Mouse (Mus musculus): ENCODE measurements at regions not wholly inside any gene's neighbourhood (a gene's known extent, or its start where the extent isn't known, plus 50 kb on each side); places are given as distances from the start of the nearest gene placed in this dataset.

DNA sequence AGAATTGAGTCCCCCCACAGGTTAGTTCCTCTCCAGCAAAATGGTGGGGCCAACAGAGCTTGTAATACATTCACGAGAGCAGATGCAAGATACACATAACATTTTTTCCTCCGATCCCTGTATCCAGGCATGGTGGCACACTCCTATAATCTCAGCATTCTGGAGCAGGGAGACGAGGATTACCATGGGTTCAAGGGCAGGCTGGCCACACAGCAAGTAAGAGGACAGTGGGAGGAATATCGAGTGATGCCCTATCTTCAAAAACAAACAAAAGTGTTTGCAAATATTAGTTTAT lies 192.0 kb downstream of the Ube2e3 start:
- WGBS, result 86% methylated on average over 4 of the region's 4 CpGs
- no peaks in the 10 kb centered on the region for H3K4me1 ChIP-seq (replicated peaks; ENCODE audit: control insufficient read depth, insufficient read depth, low read length)
- ATAC-seq (replicated peaks; ENCODE audit: low FRiP score, low TSS enrichment, low read depth) (no peak), DNase-seq (ENCODE audit: low spot score) (no peak)
- no peak overlapping the region for H3K27ac ChIP-seq (ENCODE audit: low read depth)
- no peaks in the 10 kb centered on the region for H3K36me3 ChIP-seq (ENCODE audit: control insufficient read depth, insufficient read depth, low read length)
- H3K9me3 ChIP-seq (ENCODE audit: control insufficient read depth, low read length), result no peaks in the 10 kb centered on the region
- no peak overlapping the region for H3K4me3 ChIP-seq (ENCODE audit: low read depth, low read length)
- no peaks in the 10 kb centered on the region for H3K27me3 ChIP-seq (replicated peaks; ENCODE audit: control insufficient read depth, insufficient read depth, low read length)
- H3K4me2 ChIP-seq (ENCODE audit: low read length), result no peak overlapping the region
- H3K9ac ChIP-seq (ENCODE audit: low read length), result no peak overlapping the region

DNA sequence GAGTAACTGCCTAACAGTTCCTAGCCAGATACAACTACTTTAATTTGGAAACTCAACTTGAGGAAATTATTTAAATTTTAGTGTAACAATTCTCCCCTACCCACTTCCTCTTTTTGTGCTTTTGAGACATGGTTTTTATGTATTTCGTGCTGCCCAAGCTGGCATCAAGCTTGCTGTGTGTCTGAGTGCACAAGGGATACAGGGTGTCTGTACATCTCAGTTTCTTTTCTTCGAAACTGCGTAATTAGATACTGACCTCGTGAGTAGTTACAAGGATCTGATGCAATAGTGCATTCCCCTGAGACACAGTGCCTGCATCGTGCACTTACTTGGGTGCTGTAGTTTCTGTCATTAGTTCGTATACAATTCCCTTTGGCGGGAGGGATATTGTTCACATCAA lies 192.4 kb downstream of the Ube2e3 start:
- WGBS, result 80% methylated on average over 7 of the region's 7 CpGs
- no peaks in the 10 kb centered on the region for H3K36me3 ChIP-seq (ENCODE audit: control insufficient read depth, insufficient read depth, low read length)
- no peaks in the 10 kb centered on the region for H3K9me3 ChIP-seq (ENCODE audit: control insufficient read depth, low read length)
- H3K4me2 ChIP-seq (ENCODE audit: low read length), result no peak overlapping the region
- H3K4me1 ChIP-seq (replicated peaks; ENCODE audit: control insufficient read depth, insufficient read depth, low read length), result no peaks in the 10 kb centered on the region
- no peak overlapping the region for H3K4me3 ChIP-seq (ENCODE audit: low read depth, low read length)
- ATAC-seq (replicated peaks; ENCODE audit: low FRiP score, low TSS enrichment, low read depth) (no peak), DNase-seq (ENCODE audit: low spot score) (no peak)
- H3K27ac ChIP-seq (ENCODE audit: low read depth), result no peak overlapping the region
- H3K27me3 ChIP-seq (replicated peaks; ENCODE audit: control insufficient read depth, insufficient read depth, low read length), result no peaks in the 10 kb centered on the region
- H3K9ac ChIP-seq (ENCODE audit: low read length), result no peak overlapping the region

DNA sequence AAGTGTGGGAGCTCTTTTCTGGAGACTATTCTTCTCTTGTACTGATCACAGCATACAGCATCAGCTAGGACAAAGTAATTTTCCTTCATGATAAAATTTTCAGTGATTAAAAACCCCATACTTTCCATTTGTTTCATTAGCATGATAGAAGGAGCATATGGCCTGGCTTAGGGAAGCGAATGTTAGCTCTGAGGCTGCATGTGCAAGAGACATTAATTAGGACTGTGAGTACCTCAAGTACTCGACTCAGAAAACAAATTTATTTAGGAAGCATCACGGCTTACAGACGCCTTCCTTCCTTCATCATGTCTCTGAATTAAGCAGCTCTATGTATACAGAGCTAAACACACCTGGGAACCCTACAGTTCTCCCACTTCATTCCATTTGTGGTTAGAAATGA lies 193.6 kb upstream of the Itga4 start:
- DNase-seq (ENCODE audit: low spot score), result no peak
- H3K9ac ChIP-seq (ENCODE audit: low read length), result no peak overlapping the region
- ATAC-seq (replicated peaks; ENCODE audit: low FRiP score, low TSS enrichment, low read depth), result no peak
- WGBS, result 71% methylated on average over 4 of the region's 4 CpGs
- H3K4me1 ChIP-seq (replicated peaks; ENCODE audit: control insufficient read depth, insufficient read depth, low read length), result no peaks in the 10 kb centered on the region
- H3K4me3 ChIP-seq (ENCODE audit: low read depth, low read length), result no peak overlapping the region
- H3K27me3 ChIP-seq (replicated peaks; ENCODE audit: control insufficient read depth, insufficient read depth, low read length), result no peaks in the 10 kb centered on the region
- no peaks in the 10 kb centered on the region for H3K9me3 ChIP-seq (ENCODE audit: control insufficient read depth, low read length)
- no peak overlapping the region for H3K4me2 ChIP-seq (ENCODE audit: low read length)
- H3K27ac ChIP-seq (ENCODE audit: low read depth), result no peak overlapping the region
- no peaks in the 10 kb centered on the region for H3K36me3 ChIP-seq (ENCODE audit: control insufficient read depth, insufficient read depth, low read length)

DNA sequence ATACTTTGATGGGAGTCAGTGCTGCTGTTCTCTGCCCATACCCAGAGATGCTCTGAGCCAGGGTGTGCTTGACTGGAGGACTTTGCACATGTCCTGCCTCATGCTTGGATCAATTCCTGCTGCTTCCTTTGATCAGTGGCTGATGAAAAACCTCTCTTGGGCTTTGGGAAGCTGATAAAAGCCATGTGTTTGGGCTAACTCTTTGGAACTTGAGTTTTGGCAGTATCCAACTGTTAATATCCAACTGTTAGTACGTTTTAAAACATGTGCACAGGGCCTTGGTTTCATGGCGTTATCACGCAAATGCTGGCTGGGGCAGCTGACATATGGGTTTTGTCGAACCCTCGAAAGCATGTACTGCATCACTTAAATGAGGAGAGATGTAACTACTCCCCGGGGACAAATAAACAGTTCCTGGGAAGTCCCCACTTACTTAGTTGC lies 193.0 kb upstream of the Itga4 start:
- DNase-seq (ENCODE audit: low spot score) (no peak), ATAC-seq (replicated peaks; ENCODE audit: low FRiP score, low TSS enrichment, low read depth) (no peak)
- H3K4me2 ChIP-seq (ENCODE audit: low read length), result no peak overlapping the region
- no peaks in the 10 kb centered on the region for H3K27me3 ChIP-seq (replicated peaks; ENCODE audit: control insufficient read depth, insufficient read depth, low read length)
- H3K4me3 ChIP-seq (ENCODE audit: low read depth, low read length), result no peak overlapping the region
- H3K4me1 ChIP-seq (replicated peaks; ENCODE audit: control insufficient read depth, insufficient read depth, low read length), result no peaks in the 10 kb centered on the region
- 49% methylated on average over 6 of the region's 6 CpGs for WGBS
- no peak overlapping the region for H3K27ac ChIP-seq (ENCODE audit: low read depth)
- no peaks in the 10 kb centered on the region for H3K9me3 ChIP-seq (ENCODE audit: control insufficient read depth, low read length)
- no peaks in the 10 kb centered on the region for H3K36me3 ChIP-seq (ENCODE audit: control insufficient read depth, insufficient read depth, low read length)
- H3K9ac ChIP-seq (ENCODE audit: low read length), result no peak overlapping the region

DNA sequence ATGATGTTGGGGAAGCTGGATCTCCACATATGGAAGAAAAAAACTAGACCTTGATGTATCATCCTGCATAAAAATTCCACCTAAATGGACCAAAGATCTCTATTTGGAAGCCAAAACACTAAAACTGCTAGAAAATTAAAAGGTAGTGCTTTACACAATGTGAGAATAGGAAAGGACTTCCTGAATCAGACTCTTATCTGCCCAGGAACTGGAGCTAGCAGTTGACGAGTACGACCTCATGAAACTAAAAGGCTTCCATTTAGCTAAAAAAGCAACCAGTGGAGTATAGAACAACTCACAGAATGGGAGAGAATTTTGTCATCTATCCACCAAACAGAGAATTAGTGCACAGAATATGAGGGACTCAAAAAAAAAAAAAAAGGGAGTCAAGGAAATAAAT lies 191.6 kb upstream of the Itga4 start:
- H3K4me3 ChIP-seq (ENCODE audit: low read depth, low read length), result no peak overlapping the region
- no peaks in the 10 kb centered on the region for H3K36me3 ChIP-seq (ENCODE audit: control insufficient read depth, insufficient read depth, low read length)
- DNase-seq (ENCODE audit: low spot score) (no peak), ATAC-seq (replicated peaks; ENCODE audit: low FRiP score, low TSS enrichment, low read depth) (no peak)
- no peak overlapping the region for H3K4me2 ChIP-seq (ENCODE audit: low read length)
- H3K4me1 ChIP-seq (replicated peaks; ENCODE audit: control insufficient read depth, insufficient read depth, low read length), result no peaks in the 10 kb centered on the region
- no peaks in the 10 kb centered on the region for H3K9me3 ChIP-seq (ENCODE audit: control insufficient read depth, low read length)
- H3K9ac ChIP-seq (ENCODE audit: low read length), result no peak overlapping the region
- H3K27me3 ChIP-seq (replicated peaks; ENCODE audit: control insufficient read depth, insufficient read depth, low read length), result no peaks in the 10 kb centered on the region
- 90% methylated on average over 2 of the region's 2 CpGs for WGBS
- no peak overlapping the region for H3K27ac ChIP-seq (ENCODE audit: low read depth)

DNA sequence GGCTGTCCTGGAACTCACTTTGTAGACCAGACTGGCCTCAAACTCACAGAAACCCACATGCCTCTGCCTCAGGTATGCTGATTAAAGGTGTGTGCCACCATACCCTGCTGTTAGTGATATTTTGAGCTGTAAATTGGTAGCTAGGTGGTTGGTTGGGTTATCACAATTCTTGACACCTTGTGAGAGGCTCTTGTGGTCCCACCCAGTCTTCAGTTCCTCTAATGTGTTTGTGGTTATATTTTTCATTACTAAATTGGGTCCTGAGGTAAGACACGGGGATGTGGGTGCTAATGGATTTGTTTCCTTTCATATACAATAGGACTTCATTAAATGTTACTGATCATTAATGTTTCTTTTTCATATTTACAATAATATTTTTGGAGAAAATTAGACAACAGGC lies 189.9 kb upstream of the Itga4 start:
- H3K4me1 ChIP-seq (replicated peaks; ENCODE audit: control insufficient read depth, insufficient read depth, low read length), result no peaks in the 10 kb centered on the region

DNA sequence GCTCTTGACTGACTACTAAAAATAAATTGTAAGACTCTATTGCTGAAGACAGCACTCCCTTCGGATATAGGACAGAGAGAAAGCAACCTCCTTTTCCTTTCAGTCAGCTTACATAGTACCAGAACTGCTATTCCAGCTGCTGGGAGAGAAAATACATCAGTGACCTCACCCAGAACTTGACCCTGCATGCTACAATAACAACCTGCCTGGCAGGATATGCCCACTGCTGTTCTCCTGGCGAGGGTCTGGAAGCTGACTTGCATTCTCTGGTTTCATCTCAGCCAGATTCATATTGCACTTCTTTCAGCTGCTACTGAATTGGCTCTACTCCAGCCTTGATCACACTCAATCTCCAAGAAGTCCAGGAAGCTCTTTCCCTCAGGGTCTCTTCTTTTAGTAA lies 179.1 kb upstream of the Itga4 start:
- DNase-seq (ENCODE audit: low spot score), result no peak
- Histone ChIP-seq H3K9ac (ENCODE audit: low read length) (no peak overlapping the region), H3K4me3 (ENCODE audit: low read depth, low read length) (no peak overlapping the region)

More for the DNA sequence above, 189.9 kb upstream of the Itga4 start:
- WGBS, result 88% methylated on average over 1 of the region's 1 CpGs
- no peak overlapping the region for H3K27ac ChIP-seq (ENCODE audit: low read depth)
- ATAC-seq (replicated peaks; ENCODE audit: low FRiP score, low TSS enrichment, low read depth), result no peak
- H3K4me2 ChIP-seq (ENCODE audit: low read length), result no peak overlapping the region
- DNase-seq (ENCODE audit: low spot score), result no peak
- H3K9ac ChIP-seq (ENCODE audit: low read length), result no peak overlapping the region
- H3K4me3 ChIP-seq (ENCODE audit: low read depth, low read length), result no peak overlapping the region
- H3K36me3 ChIP-seq (ENCODE audit: control insufficient read depth, insufficient read depth, low read length), result no peaks in the 10 kb centered on the region
- H3K9me3 ChIP-seq (ENCODE audit: control insufficient read depth, low read length), result no peaks in the 10 kb centered on the region
- no peaks in the 10 kb centered on the region for H3K27me3 ChIP-seq (replicated peaks; ENCODE audit: control insufficient read depth, insufficient read depth, low read length)

DNA sequence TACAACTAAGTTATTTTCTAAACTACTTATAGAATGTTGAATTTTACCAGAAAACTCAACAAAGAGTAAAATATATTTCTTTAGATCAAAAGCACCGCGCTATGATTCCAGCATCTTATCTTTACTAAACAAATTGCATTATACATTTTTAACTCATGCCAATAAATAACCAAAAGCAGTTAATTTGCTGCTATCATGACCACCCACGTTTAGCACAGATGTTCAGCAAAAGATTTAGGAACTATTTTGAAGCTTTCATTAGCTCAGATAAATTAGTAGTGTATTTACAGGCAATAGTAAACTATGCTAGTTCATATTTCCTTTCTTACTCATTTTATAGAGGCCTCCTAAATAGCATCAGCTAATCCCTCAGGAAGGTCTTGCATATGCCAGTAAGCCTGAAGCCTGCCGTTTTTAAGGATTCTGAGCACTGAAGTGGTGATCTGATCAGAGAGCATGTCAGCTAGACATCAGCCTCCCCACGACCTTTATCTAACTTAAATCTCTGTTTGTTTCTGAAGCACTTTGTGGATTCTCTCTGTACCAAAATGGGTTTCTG lies 176.3 kb upstream of the Itga4 start:
- Histone ChIP-seq H3K4me3 (ENCODE audit: low read depth, low read length) (no peak overlapping the region), H3K27ac (ENCODE audit: low read depth) (no peak overlapping the region), H3K27me3 (replicated peaks; ENCODE audit: control insufficient read depth, insufficient read depth, low read length) (no peaks in the 10 kb centered on the region), H3K9me3 (ENCODE audit: control insufficient read depth, low read length) (no peaks in the 10 kb centered on the region), H3K9ac (ENCODE audit: low read length) (no peak overlapping the region), H3K36me3 (ENCODE audit: control insufficient read depth, insufficient read depth, low read length) (no peaks in the 10 kb centered on the region), H3K4me2 (ENCODE audit: low read length) (no peak overlapping the region), H3K4me1 (replicated peaks; ENCODE audit: control insufficient read depth, insufficient read depth, low read length) (no peaks in the 10 kb centered on the region; the same call in 1 of the 2 replicates)
- ATAC-seq (replicated peaks; ENCODE audit: low FRiP score, low TSS enrichment, low read depth) (no peak), DNase-seq (ENCODE audit: low spot score) (no peak)
- 50% methylated on average over 5 of the region's 5 CpGs for WGBS

More for the DNA sequence above, 179.1 kb upstream of the Itga4 start:
- no peak overlapping the region for H3K27ac ChIP-seq (ENCODE audit: low read depth)
- no peaks in the 10 kb centered on the region for H3K27me3 ChIP-seq (replicated peaks; ENCODE audit: control insufficient read depth, insufficient read depth, low read length)
- no peaks in the 10 kb centered on the region for H3K36me3 ChIP-seq (ENCODE audit: control insufficient read depth, insufficient read depth, low read length)
- no peaks in the 10 kb centered on the region for H3K9me3 ChIP-seq (ENCODE audit: control insufficient read depth, low read length)
- H3K4me1 ChIP-seq (replicated peaks; ENCODE audit: control insufficient read depth, insufficient read depth, low read length), result no peaks in the 10 kb centered on the region
- ATAC-seq (replicated peaks; ENCODE audit: low FRiP score, low TSS enrichment, low read depth), result no peak
- WGBS, result 55% methylated on average over 2 of the region's 2 CpGs
- no peak overlapping the region for H3K4me2 ChIP-seq (ENCODE audit: low read length)

DNA sequence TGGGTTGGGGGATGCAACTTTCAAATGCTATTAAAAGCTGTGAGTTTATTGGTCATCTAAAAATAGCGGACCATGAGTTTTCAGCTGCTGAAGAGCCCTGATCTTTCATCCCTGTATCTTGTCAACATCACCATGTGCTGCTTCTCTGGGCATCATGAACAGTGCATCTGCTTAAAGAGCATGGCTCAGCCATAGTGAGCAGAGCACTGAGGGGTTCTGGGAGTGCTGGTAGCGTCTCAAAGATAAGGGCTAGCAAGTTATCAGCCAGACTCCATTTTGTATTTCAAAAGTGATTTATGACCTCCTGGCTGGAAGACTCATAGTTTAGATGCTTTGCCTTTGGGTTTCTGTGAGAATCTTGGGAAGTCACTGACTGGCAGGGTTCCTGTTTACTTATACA lies 173.5 kb upstream of the Itga4 start:
- no peaks in the 10 kb centered on the region; the same call in 1 of the 2 replicates for H3K4me1 ChIP-seq (replicated peaks; ENCODE audit: control insufficient read depth, insufficient read depth, low read length)
- no peaks in the 10 kb centered on the region for H3K36me3 ChIP-seq (ENCODE audit: control insufficient read depth, insufficient read depth, low read length)
- WGBS, result 42% methylated on average over 2 of the region's 2 CpGs
- H3K4me2 ChIP-seq (ENCODE audit: low read length), result no peak overlapping the region
- H3K27ac ChIP-seq (ENCODE audit: low read depth), result peak overlapping the region; percentile 36; the same call in 1 of the 2 replicates
- no peak overlapping the region for H3K4me3 ChIP-seq (ENCODE audit: low read depth, low read length)
- H3K9ac ChIP-seq (ENCODE audit: low read length), result no peak overlapping the region
- DNase-seq (ENCODE audit: low spot score) (no peak), ATAC-seq (replicated peaks; ENCODE audit: low FRiP score, low TSS enrichment, low read depth) (peak; percentile 40; the same call in 1 of the 2 replicates)
- H3K9me3 ChIP-seq (ENCODE audit: control insufficient read depth, low read length), result no peaks in the 10 kb centered on the region
- no peaks in the 10 kb centered on the region for H3K27me3 ChIP-seq (replicated peaks; ENCODE audit: control insufficient read depth, insufficient read depth, low read length)

Measured in intestine, embryonic 14.5 days (tissue).